Mouse (Mus musculus) embryonic facial prominence, embryonic 11.5 days (tissue): Measurements from ENCODE around the gene Matn4. TPM values are rescaled to one million over a fixed set of nuclear protein-coding genes. Genes with fewer than 3 reads are reported as not detected.

Experiments used
- ATAC-seq: fragments of 200-750 bp; cut with Nextera tagmentation; replicated peaks from 2 replicates; pipeline ENCODE4 v1.8.0; 2017; ENCODE audit warnings: low read depth; ENCODE audit not compliant: insufficient number of reproducible peaks, low FRiP score, low TSS enrichment
- DNase-seq: peaks from one replicate; pipeline ENCODE4 v3.0.0-alpha.2; 2015; ENCODE audit warnings: low spot score
- H3K27ac ChIP-seq: fragments of 300-500 bp; sonication (generic); replicated peaks from 2 replicates; pipeline ENCODE4 v1.5.1; 2014; ENCODE audit warnings: mild to moderate bottlenecking, low read depth, low read length, control low read depth
- H3K27me3 ChIP-seq: fragments of 300-500 bp; sonication (generic); 2 replicates; pipeline ENCODE4 v1.6.1; 2014; ENCODE audit warnings: mild to moderate bottlenecking, low read length, moderate library complexity, mixed read lengths; ENCODE audit not compliant: control insufficient read depth, insufficient read depth
- H3K36me3 ChIP-seq: fragments of 300-500 bp; sonication (generic); replicated peaks from 2 replicates; pipeline ENCODE4 v1.6.1; 2014; ENCODE audit warnings: low read depth, mild to moderate bottlenecking, low read length, moderate library complexity, mixed read lengths; ENCODE audit not compliant: control insufficient read depth, insufficient read depth
- H3K4me1 ChIP-seq: fragments of 300-500 bp; sonication (generic); 2 replicates; pipeline ENCODE4 v1.6.1; 2014; ENCODE audit warnings: low read length, mixed read lengths; ENCODE audit not compliant: control insufficient read depth, insufficient read depth
- H3K4me2 ChIP-seq: fragments of 300-500 bp; sonication (generic); 2 replicates; pipeline ENCODE4 v1.6.1; 2014; ENCODE audit warnings: low read depth, mild to moderate bottlenecking, control low read depth, low read length, moderate library complexity
- H3K4me3 ChIP-seq: fragments of 300-500 bp; sonication (generic); 2 replicates; pipeline ENCODE4 v1.5.1; 2014; ENCODE audit warnings: low read depth, low read length, control low read depth
- H3K9ac ChIP-seq: fragments of 300-500 bp; sonication (generic); replicated peaks from 2 replicates; pipeline ENCODE4 v1.6.1; 2014; ENCODE audit warnings: mild to moderate bottlenecking, control low read depth, low read length
- H3K9me3 ChIP-seq: fragments of 300-500 bp; sonication (generic); replicated peaks from 2 replicates; pipeline ENCODE4 v1.6.1; 2016; ENCODE audit warnings: mild to moderate bottlenecking, low read length, inconsistent platforms, mixed read lengths; ENCODE audit not compliant: control insufficient read depth
- WGBS: fragments of 180-500 bp; shearing (Covaris S2); extraction: QIAGEN DNeasy Blood & Tissue Kit; methylation state at CpG from one replicate; pipeline ENCODE4 v1.1.7; 2014; 5-methylcytosine and 5-hydroxymethylcytosine counted together
- polyA plus RNA-seq: library from polyadenylated mRNA; unstranded; fragments of >200 nt; fragmentation: Nextera tagmentation; extraction: Ambion mirVana; gene quantifications from 2 replicates; pipeline ENCODE4 v1.2.1, GENCODE M21; 2014

Matn4 gene
- polyA plus RNA-seq, 1 experiment from 2014 or later: 1.3 TPM

DNA sequence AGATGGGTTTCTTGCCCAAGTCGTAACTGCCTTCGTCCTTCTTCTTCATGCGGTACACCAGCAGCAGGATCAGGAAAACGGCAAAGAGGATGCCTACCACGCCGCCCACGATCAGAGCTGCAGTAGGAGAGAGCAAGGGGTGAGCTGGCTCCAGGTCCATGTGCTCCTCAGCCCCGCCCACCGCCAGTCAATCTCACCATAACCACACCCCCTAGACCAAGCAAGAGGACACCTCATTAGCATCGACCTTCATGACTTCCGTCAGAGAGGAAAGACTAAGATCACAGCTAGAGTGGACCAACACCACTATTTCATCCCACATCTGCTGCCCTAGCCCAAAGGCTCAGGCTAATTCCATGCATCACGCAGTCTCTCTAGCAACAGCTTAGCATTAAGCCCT lies 21.2 kb upstream of the Matn4 start:
- WGBS: 28% methylated on average over 12 of the region's 12 CpGs
- Histone ChIP-seq H3K27me3 (no peaks in the 10 kb centered on the region), H3K9ac (no peak overlapping the region), H3K9me3 (no peaks in the 10 kb centered on the region), H3K27ac (no peak overlapping the region), H3K4me1 (no peaks in the 10 kb centered on the region), H3K4me3 (no peak overlapping the region), H3K4me2 (no peak overlapping the region), H3K36me3 (no peaks in the 10 kb centered on the region)
- ATAC-seq (no peak), DNase-seq (no peak)

DNA sequence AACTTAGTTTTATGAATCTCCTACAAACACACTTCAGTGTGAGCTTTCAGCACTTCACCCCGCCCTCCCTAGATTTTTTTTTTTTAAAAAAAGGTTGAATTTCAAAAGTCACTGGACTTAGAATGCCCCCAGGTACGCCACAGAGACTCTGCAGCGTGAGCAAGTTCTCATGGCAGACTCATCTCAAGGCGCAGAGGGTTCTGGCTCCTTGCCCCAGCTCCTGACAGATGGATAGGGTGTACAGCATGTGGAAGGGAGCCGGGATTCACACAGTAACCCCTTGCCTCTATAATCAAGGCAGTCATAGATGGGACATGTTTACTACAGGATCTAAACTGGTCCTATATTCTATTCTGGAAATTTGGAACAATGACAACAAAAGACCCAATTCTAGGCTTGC lies 20.4 kb upstream of the Matn4 start:
- ATAC-seq (no peak), DNase-seq (no peak)
- 83% methylated on average over 5 of the region's 5 CpGs for WGBS
- Histone ChIP-seq H3K4me3 (no peak overlapping the region), H3K27me3 (no peaks in the 10 kb centered on the region), H3K9ac (no peak overlapping the region), H3K4me2 (no peak overlapping the region), H3K36me3 (no peaks in the 10 kb centered on the region), H3K9me3 (no peaks in the 10 kb centered on the region), H3K4me1 (no peaks in the 10 kb centered on the region), H3K27ac (no peak overlapping the region)

DNA sequence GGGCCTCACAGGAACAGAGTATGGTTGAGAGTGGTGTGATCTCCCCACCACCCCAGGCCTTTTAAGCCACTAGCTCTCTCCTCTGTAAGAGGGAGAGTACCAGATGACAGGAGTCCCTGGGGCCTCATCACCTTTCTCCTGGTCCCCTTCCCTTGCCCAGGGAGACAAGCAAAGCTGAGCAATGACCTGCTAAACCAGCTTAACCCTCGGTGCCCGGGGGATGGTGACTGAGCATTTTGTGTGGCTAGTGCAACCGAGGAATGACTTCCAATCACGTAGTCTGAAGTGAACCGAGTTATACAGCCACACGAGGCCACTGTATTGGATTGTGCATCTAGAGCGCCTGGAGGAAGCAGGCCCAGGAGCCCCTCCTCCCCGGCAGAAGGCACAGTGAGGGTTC lies 19.4 kb upstream of the Matn4 start:
- DNase-seq (no peak), ATAC-seq (no peak)
- H3K4me1 ChIP-seq: no peaks in the 10 kb centered on the region
- no peak overlapping the region for H3K9ac ChIP-seq
- no peaks in the 10 kb centered on the region for H3K27me3 ChIP-seq
- no peak overlapping the region for H3K27ac ChIP-seq
- H3K9me3 ChIP-seq: no peaks in the 10 kb centered on the region
- no peaks in the 10 kb centered on the region for H3K36me3 ChIP-seq
- WGBS: 91% methylated on average over 8 of the region's 8 CpGs
- no peak overlapping the region for H3K4me2 ChIP-seq
- H3K4me3 ChIP-seq: no peak overlapping the region

DNA sequence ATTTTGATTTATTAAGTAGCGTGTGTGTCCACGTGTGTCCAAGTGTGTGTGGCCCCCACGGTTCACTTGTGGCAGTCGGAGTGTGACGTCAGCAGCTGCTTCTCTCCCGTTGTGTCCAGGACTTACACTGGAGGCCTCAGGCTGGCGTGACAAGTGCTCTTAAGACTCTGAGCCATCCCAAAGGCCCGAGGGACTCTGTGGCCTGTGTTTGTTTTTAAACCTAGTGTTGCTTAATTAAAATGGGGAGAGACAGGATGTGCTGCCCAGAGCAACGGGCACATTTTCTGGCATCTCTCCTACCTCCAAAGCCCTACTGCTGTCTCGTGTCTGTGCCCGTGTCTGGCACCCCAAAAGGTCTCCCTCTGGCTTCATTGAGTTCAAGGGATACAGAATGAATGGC lies 18.5 kb upstream of the Matn4 start:
- H3K9me3 ChIP-seq: no peaks in the 10 kb centered on the region
- no peaks in the 10 kb centered on the region for H3K27me3 ChIP-seq
- H3K36me3 ChIP-seq: no peaks in the 10 kb centered on the region
- no peak overlapping the region for H3K27ac ChIP-seq
- 83% methylated on average over 11 of the region's 11 CpGs for WGBS
- no peak overlapping the region for H3K4me3 ChIP-seq
- ATAC-seq (no peak), DNase-seq (no peak)
- no peak overlapping the region for H3K4me2 ChIP-seq
- H3K4me1 ChIP-seq: no peaks in the 10 kb centered on the region
- H3K9ac ChIP-seq: no peak overlapping the region

DNA sequence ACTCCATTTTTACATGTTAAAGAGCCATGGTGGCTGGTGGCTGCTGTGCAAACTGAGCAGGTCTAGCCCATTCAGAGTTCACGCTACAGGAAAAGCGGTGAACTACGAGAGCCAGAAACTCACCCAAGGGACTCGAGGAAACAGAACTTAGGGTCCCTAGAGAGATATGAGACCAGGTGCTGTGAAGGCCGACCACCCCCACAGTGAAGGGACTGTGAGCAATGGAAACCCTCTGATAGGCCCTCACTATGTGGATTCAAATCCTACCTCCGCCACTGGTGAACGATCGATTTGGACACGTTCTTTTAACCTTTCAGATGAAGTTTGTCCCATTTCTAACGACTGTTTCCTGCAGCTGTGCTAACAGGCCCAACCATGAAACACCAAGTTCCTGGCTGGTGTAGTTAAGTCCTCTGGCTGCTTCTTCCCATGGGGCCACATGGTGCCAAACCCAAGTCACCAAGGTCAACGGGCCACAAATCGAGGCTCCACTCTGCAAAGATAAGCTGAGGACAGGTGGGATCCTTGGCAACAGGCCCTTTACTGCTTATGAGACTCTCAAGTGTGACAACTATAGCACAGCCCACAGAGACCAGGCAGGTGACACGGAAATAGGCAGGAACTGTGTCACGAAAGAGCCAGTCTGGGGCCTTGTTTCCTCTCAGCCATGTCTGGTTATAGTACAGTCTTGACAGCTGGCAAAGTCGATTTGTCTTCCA lies 17.9 kb upstream of the Matn4 start:
- H3K9me3 ChIP-seq: no peaks in the 10 kb centered on the region
- 89% methylated on average over 15 of the region's 15 CpGs for WGBS
- ATAC-seq (no peak), DNase-seq (no peak)
- H3K4me3 ChIP-seq: no peak overlapping the region
- no peaks in the 10 kb centered on the region for H3K36me3 ChIP-seq
- no peak overlapping the region for H3K9ac ChIP-seq
- H3K27ac ChIP-seq: no peak overlapping the region
- H3K4me2 ChIP-seq: no peak overlapping the region
- no peaks in the 10 kb centered on the region for H3K27me3 ChIP-seq
- no peaks in the 10 kb centered on the region for H3K4me1 ChIP-seq

DNA sequence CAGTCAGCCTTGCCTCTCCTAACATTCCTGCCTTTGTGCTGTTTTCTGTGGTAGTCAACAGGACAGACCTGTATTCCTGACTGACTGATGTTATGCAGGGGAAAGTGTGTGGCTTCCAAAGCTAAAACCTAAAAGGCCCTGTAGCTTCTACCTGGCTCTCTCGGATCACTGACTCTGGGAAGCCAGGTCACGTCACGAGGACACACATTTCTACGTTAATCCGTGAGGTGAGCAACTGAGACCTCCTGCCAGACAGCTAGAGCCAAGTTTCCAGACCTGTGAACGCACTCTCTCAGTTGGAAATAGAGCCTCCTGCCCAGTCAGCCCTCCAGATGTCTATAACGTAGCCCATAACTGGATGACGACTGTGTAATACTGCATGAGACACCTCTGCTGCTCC lies 17.0 kb upstream of the Matn4 start:
- Histone ChIP-seq H3K4me2 (no peak overlapping the region), H3K4me1 (no peaks in the 10 kb centered on the region), H3K36me3 (no peaks in the 10 kb centered on the region), H3K9ac (no peak overlapping the region), H3K4me3 (no peak overlapping the region), H3K27me3 (no peaks in the 10 kb centered on the region), H3K9me3 (no peaks in the 10 kb centered on the region), H3K27ac (no peak overlapping the region)
- ATAC-seq: no peak
- DNase-seq: no peak
- WGBS: 75% methylated on average over 8 of the region's 8 CpGs

DNA sequence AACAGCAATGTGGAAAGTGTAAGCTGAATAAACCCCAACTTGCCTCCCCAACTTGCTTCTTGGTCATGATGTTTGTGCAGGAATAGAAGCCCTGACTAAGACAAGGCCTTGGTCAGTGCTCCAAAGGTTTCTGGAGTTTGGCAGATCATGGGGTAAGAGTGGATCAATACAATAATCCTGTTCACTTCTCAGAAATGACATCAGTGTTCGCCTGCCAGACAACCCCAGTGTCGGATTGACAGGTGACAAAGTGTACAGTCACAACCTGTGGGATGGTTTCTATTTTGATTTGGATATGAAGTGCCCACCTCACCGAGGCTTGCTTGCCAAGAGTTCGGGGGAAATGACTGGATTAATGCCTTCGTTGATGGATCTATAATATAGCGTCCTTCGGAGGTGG lies 16.3 kb upstream of the Matn4 start:
- no peak overlapping the region for H3K4me3 ChIP-seq
- DNase-seq: no peak
- no peak overlapping the region for H3K4me2 ChIP-seq
- WGBS: 92% methylated on average over 7 of the region's 7 CpGs
- ATAC-seq: no peak
- H3K9ac ChIP-seq: no peak overlapping the region
- H3K36me3 ChIP-seq: no peaks in the 10 kb centered on the region
- H3K9me3 ChIP-seq: no peaks in the 10 kb centered on the region
- H3K27me3 ChIP-seq: no peaks in the 10 kb centered on the region
- no peaks in the 10 kb centered on the region for H3K4me1 ChIP-seq
- no peak overlapping the region for H3K27ac ChIP-seq

DNA sequence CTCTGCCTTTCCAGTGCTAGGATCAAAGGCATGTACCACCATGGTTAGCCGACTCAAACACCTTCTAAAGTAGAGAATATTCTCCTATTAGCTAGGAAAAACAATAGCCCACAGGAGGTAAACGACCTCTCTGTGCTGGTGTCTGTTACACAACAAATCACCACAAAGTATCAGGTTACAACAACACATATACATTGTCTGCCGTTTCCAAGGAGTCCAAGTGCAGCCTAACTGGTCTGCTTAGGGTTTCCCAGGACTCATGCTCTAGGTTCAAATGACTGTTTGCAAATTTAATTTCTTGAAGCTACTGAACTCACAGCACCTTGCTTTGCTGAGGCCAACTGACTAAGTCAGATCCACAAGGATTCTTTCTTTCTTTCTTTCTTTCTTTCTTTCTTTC lies 14.5 kb upstream of the Matn4 start:
- WGBS: 7% methylated on average over 3 of the region's 3 CpGs
- Histone ChIP-seq H3K27me3 (no peaks in the 10 kb centered on the region), H3K9ac (no peak overlapping the region), H3K27ac (no peak overlapping the region), H3K36me3 (no peaks in the 10 kb centered on the region), H3K9me3 (no peaks in the 10 kb centered on the region), H3K4me2 (no peak overlapping the region), H3K4me3 (no peak overlapping the region), H3K4me1 (no peaks in the 10 kb centered on the region)
- ATAC-seq (no peak), DNase-seq (no peak)
